In genomic region chr19:8711506-8711905, GRCm38 (mm10) we compare ENCODE assay signal across 8 mouse cellular contexts. TPM values are rescaled to one million over a fixed set of nuclear protein-coding genes. Genes with fewer than 3 reads are reported as not detected.
A peak's percentile ranks its signal among the peaks of the same experiment; 100 is the strongest.
DNase-seq lines count a peak whose midpoint lies in the region; ATAC-seq and TF ChIP-seq lines count a peak whose summit lies in the region.

No protein-coding gene starts in this region.

- H3K4me3 ChIP-seq in kidney, adult 2 months (ENCODE audit: insufficient read depth, low read depth, low read length), result peak overlapping the region; percentile 40; the same call in 1 of the 2 replicates
- H3K4me3 ChIP-seq in bone marrow macrophage, adult 2 months (ENCODE audit: insufficient read depth, low read length), result peak overlapping the region; percentile 99
- peak overlapping the region; percentile 91 for H3K4me3 ChIP-seq in intestine, embryonic 14.5 days (ENCODE audit: low read depth, low read length)
- H3K4me3 ChIP-seq in midbrain, embryonic 15.5 days, result peak overlapping the region; percentile 57; the same call in 1 of the 2 replicates

- H3K27ac ChIP-seq in kidney, adult 2 months (ENCODE audit: insufficient read depth, low read depth, low read length), result peak overlapping the region; percentile 29
- H3K27ac ChIP-seq in bone marrow macrophage, adult 2 months (ENCODE audit: insufficient read depth, low read depth, low read length), result peak overlapping the region; percentile 96; the same call in 1 of the 2 replicates
- no peak overlapping the region for H3K27ac ChIP-seq in intestine, embryonic 14.5 days (ENCODE audit: low read depth)
- no peak overlapping the region for H3K27ac ChIP-seq in midbrain, embryonic 15.5 days

- peaks cover 9% of the 10 kb centered on the region; the same call in 1 of the 2 replicates for H3K4me1 ChIP-seq in kidney, adult 2 months (ENCODE audit: control insufficient read depth, insufficient read depth, low read length)
- peaks cover 23% of the 10 kb centered on the region for H3K4me1 ChIP-seq in bone marrow macrophage, adult 2 months (ENCODE audit: control insufficient read depth, insufficient read depth, low read length)
- H3K4me1 ChIP-seq in intestine, embryonic 14.5 days (replicated peaks; ENCODE audit: control insufficient read depth, insufficient read depth, low read length), result peaks cover 27% of the 10 kb centered on the region
- peaks cover 37% of the 10 kb centered on the region for H3K4me1 ChIP-seq in midbrain, embryonic 15.5 days

- H3K9ac ChIP-seq in intestine, embryonic 14.5 days (ENCODE audit: low read length), result peak overlapping the region; percentile 90
- H3K9ac ChIP-seq in midbrain, embryonic 15.5 days, result no peak overlapping the region

- TF ChIP-seq CTCF in kidney, adult 2 months (conservative IDR thresholded peaks at IDR 0.05; ENCODE audit: insufficient read depth, insufficient read length, low read depth, low read length), result no peak
- TF ChIP-seq CTCF in bone marrow macrophage, adult 2 months (IDR thresholded peaks at IDR 0.05; ENCODE audit: low read depth, low read length), result no peak

- peaks cover 4% of the 10 kb centered on the region for H3K36me3 ChIP-seq in kidney, adult 2 months (ENCODE audit: control insufficient read depth, insufficient read depth, low read length)
- peaks cover 54% of the 10 kb centered on the region for H3K36me3 ChIP-seq in intestine, embryonic 14.5 days (ENCODE audit: control insufficient read depth, insufficient read depth, low read length)
- peaks cover 32% of the 10 kb centered on the region for H3K36me3 ChIP-seq in midbrain, embryonic 15.5 days (replicated peaks)

- 16% methylated on average over 4 of the region's 4 CpGs for WGBS in kidney, adult 2 months
- WGBS in intestine, embryonic 14.5 days, result 74% methylated on average over 4 of the region's 4 CpGs
- WGBS in midbrain, embryonic 15.5 days, result 82% methylated on average over 4 of the region's 4 CpGs

- peak; percentile 43 for DNase-seq in kidney, adult 2 months
- DNase-seq in kidney, adult 11 months, result no peak
- DNase-seq in intestine, embryonic 14.5 days (ENCODE audit: low spot score), result no peak
- DNase-seq in thymus, postnatal 10 days (ENCODE audit: low spot score in 2 of 2), result no peak
- no peak for DNase-seq in right cerebral cortex, postnatal 10 days (ENCODE audit: low spot score in 2 of 2)

- H3K9me3 ChIP-seq in intestine, embryonic 14.5 days (ENCODE audit: control insufficient read depth, low read length), result no peaks in the 10 kb centered on the region
- H3K9me3 ChIP-seq in midbrain, embryonic 15.5 days, result no peaks in the 10 kb centered on the region

- ATAC-seq in intestine, embryonic 14.5 days (replicated peaks; ENCODE audit: low FRiP score, low TSS enrichment, low read depth), result no peak
- no peak for ATAC-seq in midbrain, embryonic 15.5 days (replicated peaks)
- ATAC-seq in granulocyte monocyte progenitor cell, adult 5-6 weeks (replicated peaks; ENCODE audit: poor library complexity, severe bottlenecking), result no peak

- H3K27me3 ChIP-seq in kidney, adult 2 months (replicated peaks; ENCODE audit: control insufficient read depth, insufficient read depth, low read length), result no peaks in the 10 kb centered on the region
- no peaks in the 10 kb centered on the region for H3K27me3 ChIP-seq in intestine, embryonic 14.5 days (replicated peaks; ENCODE audit: control insufficient read depth, insufficient read depth, low read length)
- H3K27me3 ChIP-seq in midbrain, embryonic 15.5 days (replicated peaks), result no peaks in the 10 kb centered on the region

- peak overlapping the region; percentile 82 for H3K4me2 ChIP-seq in intestine, embryonic 14.5 days (ENCODE audit: low read length)
- peak overlapping the region; percentile 66 for H3K4me2 ChIP-seq in midbrain, embryonic 15.5 days

- TF ChIP-seq POLR2A in kidney, adult 2 months (IDR thresholded peaks at IDR 0.05; ENCODE audit: low read depth, low read length), result no peak
- TF ChIP-seq POLR2A in bone marrow macrophage, adult 2 months (IDR thresholded peaks at IDR 0.05; ENCODE audit: borderline replicate concordance, low read depth, low read length), result no peak

RNA-seq across cellular contexts. Expression of gene Slc3a2, which starts 11.7 kb away (rescaled TPM):
- 560 and 573 TPM in 2 replicates for polyA plus RNA-seq in kidney, adult 2 months (2012; rRNA removed)
- polyA plus RNA-seq in bone marrow macrophage, adult 2 months (2012; ENCODE audit: insufficient read depth, insufficient read length, missing spikeins), result 160 and 172 TPM in 2 replicates
- polyA plus RNA-seq in intestine, embryonic 14.5 days (2014; fragmentation: Nextera tagmentation; extraction: Ambion mirVana), result 121 and 126 TPM in 2 replicates
- polyA plus RNA-seq in midbrain, embryonic 15.5 days (2015; fragmentation: Nextera tagmentation; extraction: Ambion mirVana), result 165 and 174 TPM in 2 replicates
- total RNA-seq in granulocyte monocyte progenitor cell, adult 5-6 weeks (2014; fragmentation: Nextera tagmentation), result 60.1 and 70.1 TPM in 2 replicates
- total RNA-seq in granulocyte monocyte progenitor cell, adult 5-6 weeks (2017), result 78.5 and 87.2 TPM in 2 replicates

RNA-seq across cellular contexts. Expression of gene Wdr74, which starts 24.1 kb away (rescaled TPM):
- polyA plus RNA-seq in kidney, adult 2 months (2012; rRNA removed), result 28.2 and 29.3 TPM in 2 replicates
- polyA plus RNA-seq in bone marrow macrophage, adult 2 months (2012; ENCODE audit: insufficient read depth, insufficient read length, missing spikeins), result 22.2 and 25.8 TPM in 2 replicates
- 96.3 and 97.8 TPM in 2 replicates for polyA plus RNA-seq in intestine, embryonic 14.5 days (2014; fragmentation: Nextera tagmentation; extraction: Ambion mirVana)
- polyA plus RNA-seq in midbrain, embryonic 15.5 days (2015; fragmentation: Nextera tagmentation; extraction: Ambion mirVana), result 100.0 and 103 TPM in 2 replicates
- 122 and 136 TPM in 2 replicates for total RNA-seq in granulocyte monocyte progenitor cell, adult 5-6 weeks (2014; fragmentation: Nextera tagmentation)
- 96.6 and 196 TPM in 2 replicates for total RNA-seq in granulocyte monocyte progenitor cell, adult 5-6 weeks (2017)

RNA-seq across cellular contexts. Expression of gene 1700092M07Rik, which starts 29.0 kb away (rescaled TPM):
- polyA plus RNA-seq in kidney, adult 2 months (2012; rRNA removed), result 0.39 TPM in 1 of 2 replicates, not detected in the other
- not detected in 2 replicates for polyA plus RNA-seq in bone marrow macrophage, adult 2 months (2012; ENCODE audit: insufficient read depth, insufficient read length, missing spikeins)
- polyA plus RNA-seq in intestine, embryonic 14.5 days (2014; fragmentation: Nextera tagmentation; extraction: Ambion mirVana), result 0.90 and 1.3 TPM in 2 replicates
- 1.5 and 1.7 TPM in 2 replicates for polyA plus RNA-seq in midbrain, embryonic 15.5 days (2015; fragmentation: Nextera tagmentation; extraction: Ambion mirVana)
- not detected in 2 replicates for total RNA-seq in granulocyte monocyte progenitor cell, adult 5-6 weeks (2014; fragmentation: Nextera tagmentation)
- 2.5 TPM in 2 replicates for total RNA-seq in granulocyte monocyte progenitor cell, adult 5-6 weeks (2017)

RNA-seq across cellular contexts. Expression of gene Stx5a, which starts 29.7 kb away (rescaled TPM):
- 51.4 and 59.4 TPM in 2 replicates for polyA plus RNA-seq in kidney, adult 2 months (2012; rRNA removed)
- 84.2 and 100 TPM in 2 replicates for polyA plus RNA-seq in bone marrow macrophage, adult 2 months (2012; ENCODE audit: insufficient read depth, insufficient read length, missing spikeins)
- polyA plus RNA-seq in intestine, embryonic 14.5 days (2014; fragmentation: Nextera tagmentation; extraction: Ambion mirVana), result 114 and 132 TPM in 2 replicates
- 121 and 123 TPM in 2 replicates for polyA plus RNA-seq in midbrain, embryonic 15.5 days (2015; fragmentation: Nextera tagmentation; extraction: Ambion mirVana)
- total RNA-seq in granulocyte monocyte progenitor cell, adult 5-6 weeks (2014; fragmentation: Nextera tagmentation), result 63.4 and 64.7 TPM in 2 replicates
- total RNA-seq in granulocyte monocyte progenitor cell, adult 5-6 weeks (2017), result 43.0 and 62.0 TPM in 2 replicates

RNA-seq across cellular contexts. Expression of gene Nxf1, which starts 45.4 kb away (rescaled TPM):
- 84.0 and 89.7 TPM in 2 replicates for polyA plus RNA-seq in kidney, adult 2 months (2012; rRNA removed)
- 142 and 162 TPM in 2 replicates for polyA plus RNA-seq in bone marrow macrophage, adult 2 months (2012; ENCODE audit: insufficient read depth, insufficient read length, missing spikeins)
- polyA plus RNA-seq in intestine, embryonic 14.5 days (2014; fragmentation: Nextera tagmentation; extraction: Ambion mirVana), result 168 and 172 TPM in 2 replicates
- 161 and 171 TPM in 2 replicates for polyA plus RNA-seq in midbrain, embryonic 15.5 days (2015; fragmentation: Nextera tagmentation; extraction: Ambion mirVana)
- 268 and 347 TPM in 2 replicates for total RNA-seq in granulocyte monocyte progenitor cell, adult 5-6 weeks (2014; fragmentation: Nextera tagmentation)
- total RNA-seq in granulocyte monocyte progenitor cell, adult 5-6 weeks (2017), result 89.4 and 113 TPM in 2 replicates

Comparison
In these comparisons a context has a peak if more than half of its experiments do, and no peak if none do; other contexts are left out.
1. H3K27ac ChIP-seq: peak in kidney, adult 2 months (single experiment) and bone marrow macrophage, adult 2 months (single experiment); none in intestine, embryonic 14.5 days (single experiment) and midbrain, embryonic 15.5 days (single experiment).
2. H3K4me3 ChIP-seq: peak in every context shown above with its lines; median percentile 99 in bone marrow macrophage, adult 2 months; 91 in intestine, embryonic 14.5 days; 57 in midbrain, embryonic 15.5 days; 40 in kidney, adult 2 months.